Mouse (Mus musculus) ES-E14 (cell line): Measurements from ENCODE around the gene Nap1l1.

Experiments
- CHD2 ChIP-seq: IDR thresholded peaks from 2 replicates; pipeline ENCODE4 v1.6.1; 2014; ENCODE audit warnings: mild to moderate bottlenecking, low read depth, low read length, inconsistent platforms
- HCFC1 ChIP-seq: IDR thresholded peaks from 2 replicates; pipeline ENCODE4 v1.6.1; 2012; ENCODE audit warnings: low read length, inconsistent platforms, borderline replicate concordance; ENCODE audit not compliant: insufficient read depth
- MAFK ChIP-seq: IDR thresholded peaks from 2 replicates; pipeline ENCODE4 v1.6.1; 2014; ENCODE audit warnings: mild to moderate bottlenecking, low read depth, low read length, inconsistent platforms; ENCODE audit not compliant: insufficient read depth
- ZC3H11A ChIP-seq: IDR thresholded peaks from 2 replicates; pipeline ENCODE4 v1.6.1; 2012; ENCODE audit warnings: low read depth, mild to moderate bottlenecking, inconsistent platforms, low read length, borderline replicate concordance

- TF ChIP-seq HCFC1 (no peak), MAFK (no peak), ZC3H11A (no peak), CHD2 (no peak)
These were observed 72.6 kb downstream of the Nap1l1 start for GRCm38 (mm10) chr10:111545648-111546047.
